Mouse (Mus musculus) spleen, adult 12 weeks (tissue): ENCODE measurements around the gene Creb1.
"Not testable (repeated sequence)": the region's sequence is repeated elsewhere in the genome, so short reads cannot be mapped to it uniquely, and the experiment has no call there.

Experiments
- DNase-seq: peaks from one replicate; pipeline ENCODE4 v3.0.0; 2022; ENCODE audit warnings: low spot score

Creb1 gene

DNA sequence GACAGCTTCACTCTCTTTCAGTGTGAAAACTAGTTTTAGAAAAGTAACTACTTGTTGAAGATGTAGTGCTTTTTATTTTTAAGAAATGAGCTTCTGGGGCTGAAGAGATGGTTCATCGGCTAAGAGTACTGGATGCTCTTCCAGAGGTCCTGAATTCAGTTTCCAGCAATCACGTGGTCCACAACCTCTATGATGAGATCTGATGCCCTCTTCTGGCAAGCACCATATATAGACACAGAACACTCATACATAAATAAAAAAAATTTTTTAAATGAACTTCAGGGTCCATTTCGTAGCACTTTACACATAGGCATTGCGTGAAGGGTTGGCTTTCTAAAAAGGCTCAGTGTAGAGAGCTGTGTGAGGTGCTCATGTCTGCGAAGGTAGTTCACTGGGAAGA lies 11.3 kb downstream of the Creb1 start:
- DNase-seq = no peak

DNA sequence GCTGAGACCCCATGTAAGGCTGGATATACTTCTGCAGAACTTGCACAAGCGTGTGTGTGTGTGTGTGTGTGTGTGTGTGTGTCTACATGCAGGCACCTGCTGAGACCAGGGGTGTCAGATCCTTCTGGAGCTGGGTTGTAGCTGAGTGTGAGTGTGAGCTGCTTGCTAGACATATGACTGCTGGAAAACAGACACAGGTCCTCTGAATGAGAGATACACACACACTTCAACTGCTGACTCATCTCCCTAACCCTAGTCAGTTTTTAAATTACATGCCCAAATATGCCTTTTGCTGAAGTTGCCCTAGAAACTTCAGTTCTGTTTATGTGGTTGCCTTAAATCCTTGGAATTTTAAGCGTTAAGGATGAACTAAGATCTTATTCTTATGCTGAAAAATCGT lies 13.6 kb downstream of the Creb1 start:
- no peak for DNase-seq

DNA sequence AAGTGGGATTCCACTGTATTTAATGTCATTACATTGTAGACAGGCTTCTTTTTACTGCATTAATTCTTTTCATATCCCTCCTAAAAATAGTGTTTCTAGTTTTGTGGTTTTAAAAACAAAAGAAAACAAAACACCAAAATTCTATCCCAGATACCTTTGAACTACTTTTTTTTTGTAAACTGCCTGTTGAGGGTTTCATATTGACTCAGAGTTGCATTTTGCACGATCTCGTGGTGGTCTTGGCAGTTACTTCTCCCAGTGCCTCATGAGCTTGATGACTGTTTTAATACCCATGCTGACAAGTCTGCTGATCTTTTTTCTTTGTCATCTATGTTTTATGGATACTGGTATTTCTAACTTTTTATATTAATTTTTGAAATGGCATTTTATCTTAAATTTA lies 16.9 kb downstream of the Creb1 start:
- no peak for DNase-seq

GRCm38 (mm10) chr1:64551908-64552307 lies 19.5 kb downstream of the Creb1 start:
- DNase-seq = no peak

DNA sequence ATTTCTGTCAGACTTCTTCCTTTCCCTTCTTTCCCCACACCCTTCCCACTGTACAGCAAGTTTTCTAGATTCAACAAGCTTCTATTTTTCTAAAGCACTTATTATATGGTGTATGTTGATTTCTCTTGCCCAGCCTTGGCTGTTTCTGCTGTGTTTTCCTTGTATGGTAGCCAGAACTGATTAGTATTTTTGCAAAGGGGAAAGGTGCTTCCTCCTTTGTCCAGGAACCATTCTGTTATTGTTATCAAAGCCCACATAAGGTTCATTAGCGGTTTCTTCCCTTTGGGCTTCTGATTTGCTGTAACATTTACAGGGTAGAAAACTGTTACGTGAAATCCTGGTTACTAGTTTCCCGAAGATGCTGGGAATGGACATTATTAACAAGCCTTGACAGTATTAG lies 27.7 kb downstream of the Creb1 start:
- no peak for DNase-seq

GRCm38 (mm10) chr1:64568206-64568605 lies 35.8 kb downstream of the Creb1 start:
- DNase-seq = no peak

GRCm38 (mm10) chr1:64576022-64576421 lies 43.6 kb downstream of the Creb1 start:
- no peak for DNase-seq

DNA sequence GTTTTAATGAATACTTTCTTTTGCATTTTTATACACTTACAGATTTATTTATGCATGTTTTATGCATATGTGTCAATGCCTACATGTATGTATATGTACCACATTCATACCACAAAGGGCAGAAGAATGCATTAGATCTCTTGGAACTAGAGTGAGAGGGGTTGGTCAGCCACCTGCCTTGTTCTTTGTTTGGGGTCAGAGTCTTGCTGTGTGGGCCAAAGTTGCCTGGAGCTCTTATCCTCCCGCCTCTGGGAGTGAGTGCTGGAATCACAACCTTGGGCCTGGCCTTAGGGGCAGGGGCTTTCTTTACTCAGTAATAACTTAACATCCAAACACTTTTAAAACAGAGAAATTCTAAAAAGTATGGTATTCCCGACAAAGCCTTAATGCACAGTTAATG lies 44.3 kb downstream of the Creb1 start:
- no peak for DNase-seq

- DNase-seq = not testable (repeated sequence)
These were observed 45.5 kb downstream of the Creb1 start for GRCm38 (mm10) chr1:64577911-64578310.

GRCm38 (mm10) chr1:64578801-64579200 lies 46.4 kb downstream of the Creb1 start:
- DNase-seq = no peak

DNA sequence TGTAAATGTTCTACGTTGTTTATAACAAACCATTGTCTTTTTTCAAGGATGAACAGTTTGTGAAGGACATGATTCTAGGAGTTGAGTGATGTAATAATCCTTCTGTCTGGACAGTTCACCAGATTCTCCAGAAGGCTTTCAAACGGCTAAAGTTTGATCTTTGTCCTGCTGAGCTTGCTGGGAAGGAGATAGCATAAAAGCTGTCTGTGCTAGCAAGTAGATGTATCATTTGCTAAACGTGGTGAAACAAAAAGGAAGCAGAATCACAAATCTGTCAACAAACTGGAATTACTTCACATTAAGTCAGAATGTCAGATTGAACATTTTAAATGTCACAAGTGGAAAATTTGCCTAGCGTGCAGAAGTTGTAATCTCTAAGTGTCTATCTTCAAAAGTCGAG lies 66.5 kb downstream of the Creb1 start:
- no peak for DNase-seq

DNA sequence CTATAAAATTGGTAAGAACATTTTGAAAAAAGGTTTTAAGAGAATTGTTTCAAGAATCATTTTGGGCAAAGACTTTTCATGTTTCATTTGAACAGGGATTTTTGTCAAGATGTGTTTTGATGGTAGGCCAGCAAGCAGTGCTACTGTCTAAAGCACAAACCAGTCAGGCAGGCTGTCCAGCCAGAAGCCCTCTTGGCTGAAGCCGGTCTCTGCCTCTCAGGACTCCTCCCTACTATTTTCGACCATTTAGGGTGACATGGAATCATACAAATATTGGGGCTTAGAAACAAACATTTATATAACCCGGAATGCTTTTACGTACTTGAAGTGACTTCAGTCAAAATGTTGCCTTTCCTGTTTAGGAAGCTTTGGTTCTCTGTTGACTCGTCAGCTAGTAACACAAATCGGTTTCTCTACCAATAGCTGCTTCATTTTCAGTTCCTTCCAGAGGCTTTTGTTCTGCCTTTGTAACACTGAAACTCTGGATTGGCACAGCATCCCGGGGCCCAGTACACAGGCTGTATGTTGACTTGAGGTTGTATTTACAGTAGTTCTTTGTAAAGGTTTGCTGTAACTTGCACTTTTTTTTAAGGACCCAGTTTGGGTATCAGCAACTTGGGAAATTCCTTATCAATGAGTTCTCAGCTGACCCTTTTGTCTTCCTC lies 68.1 kb downstream of the Creb1 start:
- no peak for DNase-seq

DNA sequence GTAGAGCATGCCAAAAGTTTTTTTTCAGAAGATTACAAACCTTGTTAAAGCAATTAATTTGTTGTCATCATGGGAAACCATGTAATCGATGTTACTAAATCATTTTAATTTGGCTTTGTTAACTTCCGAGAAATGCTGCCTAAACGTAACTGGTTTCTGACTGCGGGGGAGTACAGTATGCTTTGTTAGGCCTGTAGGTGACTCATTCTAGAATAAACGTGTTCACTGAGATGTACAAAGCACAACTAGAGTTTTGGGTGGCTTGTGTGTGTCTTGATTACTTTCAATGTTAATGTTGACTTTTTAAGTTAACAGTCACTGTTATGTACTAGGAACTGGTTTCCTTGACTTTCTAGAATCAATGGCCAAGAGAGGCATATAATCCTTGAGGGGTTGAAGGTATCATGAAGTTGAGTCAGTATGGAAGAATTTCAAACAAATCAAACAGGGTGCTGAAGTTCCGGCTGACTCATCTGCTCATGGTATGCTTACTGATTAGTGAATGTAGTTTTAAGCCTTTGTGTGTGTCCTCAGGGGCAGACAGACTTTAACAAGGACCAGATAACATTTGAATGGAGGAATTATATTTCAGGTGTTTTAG lies 68.9 kb downstream of the Creb1 start:
- no peak for DNase-seq

DNA sequence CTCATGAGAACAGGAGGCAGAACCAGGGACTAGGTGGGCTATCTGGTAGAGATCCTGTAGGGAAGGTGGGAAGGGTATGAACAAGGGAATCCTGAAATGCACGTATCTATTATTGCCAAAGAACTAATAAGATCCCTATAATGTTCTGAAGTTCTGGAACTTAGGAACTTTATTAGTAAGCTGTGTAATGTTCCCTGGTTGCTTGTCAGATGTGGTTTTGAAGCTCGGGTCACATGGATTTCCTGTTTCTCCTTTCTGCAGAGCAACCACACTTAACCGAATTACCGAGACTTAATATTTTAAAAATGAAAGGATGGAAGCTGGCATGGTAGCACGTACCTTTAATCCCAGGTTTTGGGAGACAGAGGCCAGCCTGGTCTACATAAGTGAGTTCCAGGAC lies 70.9 kb downstream of the Creb1 start:
- DNase-seq = no peak

GRCm38 (mm10) chr1:64609145-64609544 lies 76.7 kb downstream of the Creb1 start:
- DNase-seq = no peak

GRCm38 (mm10) chr1:64609976-64610375 lies 77.5 kb downstream of the Creb1 start:
- no peak for DNase-seq

DNA sequence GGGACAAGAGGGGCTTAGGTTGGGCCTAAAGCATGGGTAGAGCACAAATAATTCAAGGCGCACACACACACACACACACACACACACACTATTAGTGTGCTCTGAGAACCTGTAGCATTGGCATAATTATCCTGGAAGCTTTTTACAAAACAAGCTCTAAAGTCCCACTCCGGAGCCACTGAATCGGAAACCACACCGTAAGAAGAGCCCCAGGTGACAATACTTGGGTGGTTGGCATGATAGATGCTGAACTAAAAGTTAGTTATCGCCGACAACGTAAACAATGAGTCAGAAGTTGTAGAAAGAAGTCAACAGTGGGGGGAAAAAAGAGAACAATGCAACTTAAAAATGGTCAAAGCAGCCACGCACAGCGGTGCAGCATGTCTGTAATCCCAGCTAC lies 81.9 kb downstream of the Creb1 start:
- no peak for DNase-seq

- no peak for DNase-seq
These were observed 82.4 kb downstream of the Creb1 start for GRCm38 (mm10) chr1:64614801-64615345.

GRCm38 (mm10) chr1:64615531-64615991 lies 83.1 kb downstream of the Creb1 start:
- no peak for DNase-seq

- no peak for DNase-seq
These were observed 83.6 kb downstream of the Creb1 start for GRCm38 (mm10) chr1:64616076-64616475.

DNA sequence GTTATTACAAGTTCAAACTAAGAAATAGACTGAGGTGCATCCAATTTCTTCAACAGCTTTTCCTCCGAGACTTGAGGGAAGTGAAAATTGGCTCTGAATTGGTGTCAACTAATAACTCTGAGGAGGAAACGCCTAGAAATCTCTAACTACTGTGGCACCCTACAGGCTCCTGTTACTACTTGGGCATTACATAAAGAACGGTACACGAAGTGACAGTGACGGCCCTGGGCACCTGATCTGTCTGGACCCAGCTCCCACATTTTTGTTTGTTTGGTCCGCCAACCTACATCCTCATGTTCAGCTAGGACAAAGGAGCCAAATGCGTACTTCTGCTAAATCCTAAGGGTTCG lies 84.1 kb downstream of the Creb1 start:
- DNase-seq = no peak

- DNase-seq = peak; percentile 69
These were observed 84.7 kb downstream of the Creb1 start, which contains the start of gene Mettl21a for GRCm38 (mm10) chr1:64616881-64617714. Gene Mettl21a (minus strand): TSS chr1:64617242.

GRCm38 (mm10) chr1:64617715-64617984 lies 85.2 kb downstream of the Creb1 start:
- DNase-seq = peak; percentile 66
